Mouse (Mus musculus) hindbrain, embryonic 13.5 days (tissue): Measurements from ENCODE around the gene Serpinb8. TPM values are rescaled to one million over a fixed set of nuclear protein-coding genes. Genes with fewer than 3 reads are reported as not detected.

Source experiments
- ATAC-seq: fragments of 200-750 bp; cut with Nextera tagmentation; 2 replicates; pipeline ENCODE4 v1.8.0; 2017; ENCODE audit warnings: moderate TSS enrichment; ENCODE audit not compliant: low FRiP score
- H3K27ac ChIP-seq: fragments of 300-500 bp; sonication (generic); 2 replicates; pipeline ENCODE4 v1.5.1; 2015; ENCODE audit warnings: inconsistent platforms, mild to moderate bottlenecking, moderate library complexity
- H3K27me3 ChIP-seq: fragments of 300-500 bp; sonication (generic); 2 replicates; pipeline ENCODE4 v1.6.1; 2015; ENCODE audit warnings: mild to moderate bottlenecking, inconsistent platforms
- H3K36me3 ChIP-seq: fragments of 300-500 bp; sonication (generic); 2 replicates; pipeline ENCODE4 v1.6.1; 2015; ENCODE audit warnings: mild to moderate bottlenecking, inconsistent platforms
- H3K4me1 ChIP-seq: fragments of 300-500 bp; sonication (generic); replicated peaks from 2 replicates; pipeline ENCODE4 v1.6.1; 2015; ENCODE audit warnings: inconsistent platforms
- H3K4me2 ChIP-seq: fragments of 300-500 bp; sonication (generic); 2 replicates; pipeline ENCODE4 v1.6.1; 2015; ENCODE audit warnings: inconsistent platforms, mild to moderate bottlenecking, moderate library complexity
- H3K4me3 ChIP-seq: fragments of 300-500 bp; sonication (generic); 2 replicates; pipeline ENCODE4 v1.5.1; 2015; ENCODE audit warnings: mild to moderate bottlenecking, inconsistent platforms
- H3K9ac ChIP-seq: fragments of 300-500 bp; sonication (generic); 2 replicates; pipeline ENCODE4 v1.6.1; 2015; ENCODE audit warnings: mild to moderate bottlenecking, inconsistent platforms
- H3K9me3 ChIP-seq: fragments of 300-500 bp; sonication (generic); 2 replicates; pipeline ENCODE4 v1.6.1; 2016; ENCODE audit warnings: inconsistent platforms
- WGBS: fragments of 180-500 bp; shearing (Covaris S2); methylation state at CpG from one replicate; pipeline ENCODE4 v1.1.7; 2015; 5-methylcytosine and 5-hydroxymethylcytosine counted together
- polyA plus RNA-seq: library from polyadenylated mRNA; unstranded; fragments of >200 nt; fragmentation: Nextera tagmentation; extraction: Ambion mirVana; gene quantifications from 2 replicates; pipeline ENCODE4 v1.2.1, GENCODE M21; 2015

Serpinb8 gene
- polyA plus RNA-seq, result 0.72 and 0.86 TPM in 2 replicates

DNA sequence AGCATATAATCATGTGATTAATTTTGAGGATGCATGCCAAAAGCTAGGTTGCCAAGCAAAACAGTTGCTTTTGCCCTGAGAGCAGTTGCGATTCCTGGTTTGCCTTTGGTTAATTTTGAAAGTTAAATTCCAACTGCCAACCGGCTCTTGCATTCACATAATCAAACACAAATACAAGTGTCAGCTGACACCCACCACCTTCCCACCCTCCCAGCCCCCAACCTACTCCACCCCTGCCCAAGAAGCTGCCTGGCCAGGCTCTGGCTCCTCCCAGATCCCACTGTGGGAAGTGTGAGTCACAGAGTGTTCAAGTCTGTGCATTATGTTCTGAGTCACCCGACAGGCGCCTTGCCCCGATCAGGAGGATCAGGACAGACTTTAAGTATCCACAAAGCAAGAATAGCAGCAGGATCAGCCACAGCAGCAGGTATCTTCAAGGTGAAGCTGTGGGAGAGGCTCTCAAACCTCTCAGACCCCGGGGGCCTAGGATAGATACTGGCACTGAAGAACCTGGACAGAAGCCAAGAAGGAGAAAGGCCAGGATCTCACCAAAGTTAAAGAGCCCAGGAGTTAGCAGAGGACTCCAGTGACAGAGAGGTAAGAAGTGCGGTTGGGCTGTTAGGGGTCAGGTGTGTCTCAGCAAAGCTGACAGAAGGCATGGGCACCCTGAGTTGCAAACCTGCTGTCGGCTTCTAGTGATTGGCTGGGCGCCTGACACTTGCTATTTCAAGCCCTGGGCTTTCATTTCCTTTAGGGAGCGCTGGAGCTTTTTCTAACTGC lies at the start of gene Serpinb8:
TSS of gene Serpinb8 (plus strand) at position 316 of the 780 bp plus-strand sequence.
- WGBS, result 62% methylated on average over 10 of the region's 10 CpGs
- no peak for ATAC-seq

DNA sequence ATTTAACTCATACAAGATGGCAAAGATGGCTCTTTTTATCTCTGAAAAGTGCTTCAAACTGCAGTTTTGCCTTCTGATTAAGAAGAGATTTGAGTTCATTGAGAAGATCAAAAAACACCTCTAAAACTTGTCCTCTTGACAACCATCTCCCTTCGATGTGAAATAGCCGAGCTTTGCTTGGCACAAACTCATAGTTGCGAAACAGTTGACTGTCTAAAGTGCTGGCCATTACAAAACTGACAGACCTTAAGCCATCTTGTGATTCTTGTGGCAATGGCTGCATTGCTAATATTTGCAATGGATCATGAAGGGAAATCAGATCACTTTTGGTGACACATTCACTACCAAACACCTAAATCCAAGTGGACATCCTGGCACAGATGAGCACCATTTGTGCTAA lies 30.3 kb upstream of the Serpinb8 start:
- Histone ChIP-seq H3K36me3 (no peaks in the 10 kb centered on the region), H3K27me3 (no peaks in the 10 kb centered on the region), H3K9me3 (no peaks in the 10 kb centered on the region), H3K4me1 (no peaks in the 10 kb centered on the region), H3K4me3 (no peak overlapping the region), H3K4me2 (no peak overlapping the region), H3K27ac (no peak overlapping the region), H3K9ac (no peak overlapping the region)
- 90% methylated on average over 3 of the region's 3 CpGs for WGBS
- ATAC-seq, result no peak

More for the DNA sequence above, at the start of gene Serpinb8:
- Histone ChIP-seq H3K36me3 (no peaks in the 10 kb centered on the region), H3K27me3 (no peaks in the 10 kb centered on the region), H3K4me3 (no peak within 1 kb of the TSS), H3K27ac (no peak within 1 kb of the TSS), H3K4me2 (no peak within 1 kb of the TSS), H3K9me3 (no peaks in the 10 kb centered on the region), H3K9ac (no peak within 1 kb of the TSS), H3K4me1 (0 out of 2 replicates have a peak, but pooled peaks cover 5% of the 10 kb centered on the region)

DNA sequence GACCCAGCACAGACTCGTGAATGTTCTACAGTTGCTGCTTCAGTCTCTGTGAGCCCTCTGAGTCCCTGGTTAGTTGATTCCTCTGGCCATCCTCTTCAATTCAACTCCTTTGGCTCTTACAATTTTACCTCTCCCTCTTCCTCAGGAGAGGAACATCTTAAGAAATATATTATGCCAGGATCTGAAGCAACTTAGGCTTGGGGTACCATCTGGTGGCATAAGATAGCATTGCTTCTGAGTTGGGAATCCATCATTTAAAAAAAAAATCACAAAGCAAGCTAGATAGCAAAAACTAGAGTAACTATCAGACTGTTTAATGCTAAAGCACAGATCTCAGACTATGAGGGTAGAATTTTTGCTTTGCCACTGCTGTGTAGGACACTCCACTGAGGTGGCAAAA lies 27.7 kb upstream of the Serpinb8 start:
- WGBS, result 78% methylated on average over 1 of the region's 1 CpGs

DNA sequence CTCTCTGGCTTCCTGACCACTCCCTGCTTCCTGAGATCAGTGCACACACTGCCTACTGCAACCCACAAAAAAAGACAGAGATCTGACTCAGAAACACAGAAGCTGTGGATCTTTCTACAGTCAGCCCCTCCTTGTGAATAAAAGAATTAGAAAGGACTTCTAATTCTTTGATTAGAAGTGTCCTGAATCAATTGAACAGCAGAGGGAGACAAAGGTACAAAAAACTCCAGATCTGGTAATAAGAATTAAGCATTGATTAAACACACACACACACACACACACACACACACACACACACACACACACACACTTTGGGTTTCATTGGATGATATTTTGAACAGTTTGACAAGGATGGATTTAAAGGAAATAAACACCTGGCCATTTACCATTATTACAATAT lies 24.2 kb upstream of the Serpinb8 start:
- Histone ChIP-seq H3K36me3 (no peaks in the 10 kb centered on the region), H3K4me1 (no peaks in the 10 kb centered on the region), H3K27ac (no peak overlapping the region), H3K4me3 (no peak overlapping the region), H3K27me3 (no peaks in the 10 kb centered on the region), H3K9ac (no peak overlapping the region), H3K4me2 (no peak overlapping the region), H3K9me3 (no peaks in the 10 kb centered on the region)
- ATAC-seq, result no peak

More for the DNA sequence above, 27.7 kb upstream of the Serpinb8 start:
- H3K4me3 ChIP-seq, result no peak overlapping the region
- no peak for ATAC-seq
- no peaks in the 10 kb centered on the region for H3K4me1 ChIP-seq
- H3K4me2 ChIP-seq, result no peak overlapping the region
- H3K36me3 ChIP-seq, result no peaks in the 10 kb centered on the region
- H3K27me3 ChIP-seq, result no peaks in the 10 kb centered on the region
- H3K27ac ChIP-seq, result no peak overlapping the region
- H3K9ac ChIP-seq, result no peak overlapping the region
- no peaks in the 10 kb centered on the region for H3K9me3 ChIP-seq

DNA sequence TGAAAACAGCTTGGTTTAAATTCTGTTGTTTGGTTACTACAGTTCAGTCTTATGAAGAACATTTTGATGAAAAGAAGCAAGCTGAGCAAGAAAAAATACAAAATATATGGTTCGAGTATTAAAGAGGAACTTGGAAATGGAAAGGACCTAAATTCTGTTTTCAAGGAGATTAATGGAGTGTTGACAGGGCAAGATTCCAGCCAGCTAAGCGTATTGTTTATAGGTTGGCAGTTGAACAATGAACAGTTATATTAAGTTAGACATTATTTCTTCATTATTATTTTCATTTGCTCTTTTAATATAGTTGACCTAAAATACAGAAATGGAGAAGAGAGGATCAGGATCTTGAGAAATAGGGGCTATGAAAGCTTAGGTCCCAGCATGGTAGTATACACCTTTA lies 13.7 kb upstream of the Serpinb8 start:
- Histone ChIP-seq H3K27me3 (no peaks in the 10 kb centered on the region), H3K4me1 (no peaks in the 10 kb centered on the region), H3K9me3 (no peaks in the 10 kb centered on the region), H3K4me3 (no peak overlapping the region), H3K36me3 (no peaks in the 10 kb centered on the region), H3K4me2 (no peak overlapping the region), H3K9ac (no peak overlapping the region), H3K27ac (no peak overlapping the region)
- 90% methylated on average over 2 of the region's 2 CpGs for WGBS
- no peak for ATAC-seq

DNA sequence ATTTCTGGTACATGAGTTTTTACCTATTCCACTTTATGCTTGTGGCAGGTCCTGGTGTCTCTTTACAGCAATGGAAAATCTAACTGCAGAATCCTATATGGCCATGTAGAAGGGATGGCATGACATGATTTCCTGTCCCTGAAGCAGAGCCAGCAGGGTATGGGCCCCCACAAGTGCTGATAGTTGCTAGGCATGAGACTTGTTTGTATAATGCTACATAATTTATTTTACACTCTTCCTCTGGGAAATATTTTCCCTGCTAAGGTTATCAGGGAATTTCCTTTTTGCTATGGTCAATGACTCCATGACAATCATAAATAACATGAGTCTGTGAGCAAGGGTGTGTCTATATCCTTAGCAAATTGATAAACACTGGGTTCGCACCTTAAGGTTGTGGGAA lies 12.3 kb upstream of the Serpinb8 start:
- H3K9ac ChIP-seq, result no peak overlapping the region
- ATAC-seq, result no peak
- no peaks in the 10 kb centered on the region for H3K27me3 ChIP-seq
- H3K4me1 ChIP-seq, result no peaks in the 10 kb centered on the region
- WGBS, result 89% methylated on average over 1 of the region's 1 CpGs
- H3K27ac ChIP-seq, result no peak overlapping the region
- H3K36me3 ChIP-seq, result no peaks in the 10 kb centered on the region
- H3K4me2 ChIP-seq, result no peak overlapping the region
- H3K9me3 ChIP-seq, result no peaks in the 10 kb centered on the region
- no peak overlapping the region for H3K4me3 ChIP-seq

DNA sequence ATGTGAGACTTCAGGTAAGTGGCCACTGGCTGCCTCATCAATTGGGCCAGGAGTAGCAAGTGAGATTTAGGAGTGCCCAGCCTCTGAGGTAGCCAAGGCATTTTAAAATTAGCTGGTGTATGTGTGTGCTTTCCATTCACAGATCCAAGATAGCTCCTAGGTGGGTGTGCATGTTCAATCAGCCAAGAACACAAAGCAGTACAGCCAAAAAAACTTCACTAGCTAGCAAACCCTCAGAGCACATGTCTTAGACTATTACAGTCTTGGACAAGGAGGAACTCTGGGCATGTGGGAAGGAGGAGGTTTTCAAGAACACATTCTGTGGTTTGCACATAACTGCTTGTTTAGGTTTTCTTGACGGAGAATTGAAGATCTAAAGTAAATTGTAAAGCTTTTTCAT lies 8.6 kb upstream of the Serpinb8 start:
- Histone ChIP-seq H3K9me3 (no peaks in the 10 kb centered on the region), H3K27me3 (no peaks in the 10 kb centered on the region), H3K36me3 (no peaks in the 10 kb centered on the region), H3K9ac (no peak overlapping the region), H3K27ac (no peak overlapping the region), H3K4me3 (no peak overlapping the region), H3K4me1 (0 out of 2 replicates have a peak, but pooled peaks cover 2% of the 10 kb centered on the region), H3K4me2 (no peak overlapping the region)
- 89% methylated on average over 1 of the region's 1 CpGs for WGBS
- ATAC-seq, result no peak

DNA sequence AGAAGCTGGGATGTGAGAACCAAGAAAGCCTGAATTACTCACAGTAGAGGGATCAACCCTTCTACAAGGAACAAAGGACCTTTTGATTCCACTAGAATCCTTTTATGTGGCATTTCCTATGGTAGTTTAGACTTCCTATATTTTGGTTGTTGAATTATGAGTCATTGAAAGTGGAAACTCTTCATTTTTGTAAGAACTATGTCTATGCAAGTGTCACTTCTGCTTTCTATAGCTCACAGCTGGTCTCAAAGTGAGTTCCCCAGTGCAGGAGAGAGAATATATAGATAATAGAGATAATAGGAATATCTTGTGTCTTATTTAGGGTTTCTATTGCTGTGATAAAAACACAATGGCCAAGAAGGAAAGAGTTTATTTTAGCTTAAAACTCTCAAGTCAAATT lies 6.9 kb upstream of the Serpinb8 start:
- H3K4me1 ChIP-seq, result 0 out of 2 replicates have a peak, but pooled peaks cover 2% of the 10 kb centered on the region
- no peak overlapping the region for H3K4me3 ChIP-seq
- H3K9ac ChIP-seq, result no peak overlapping the region
- no peak overlapping the region for H3K27ac ChIP-seq
- no peak overlapping the region for H3K4me2 ChIP-seq
- no peaks in the 10 kb centered on the region for H3K9me3 ChIP-seq
- no peaks in the 10 kb centered on the region for H3K27me3 ChIP-seq
- no peak for ATAC-seq
- H3K36me3 ChIP-seq, result no peaks in the 10 kb centered on the region

DNA sequence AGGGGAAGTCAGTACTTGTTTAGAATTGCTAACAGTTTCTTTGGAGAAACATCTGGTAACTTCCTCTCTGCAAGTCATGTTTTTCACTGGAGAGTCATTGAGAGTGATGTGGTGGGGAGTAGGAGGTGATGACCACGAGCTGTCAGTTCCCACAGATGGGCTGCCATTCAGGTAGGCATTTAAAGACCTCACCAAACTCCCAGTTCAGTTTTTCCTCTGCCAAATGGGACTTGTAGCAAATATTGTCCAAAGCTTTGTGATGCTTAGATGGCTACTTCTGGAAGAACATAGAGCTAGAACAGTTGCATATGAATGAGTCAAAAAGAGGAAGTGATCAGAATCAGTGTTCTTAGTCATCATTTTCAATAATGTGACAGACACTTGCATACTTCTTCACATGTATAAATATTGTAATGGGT lies 5.8 kb upstream of the Serpinb8 start:
- Histone ChIP-seq H3K4me1 (0 out of 2 replicates have a peak, but pooled peaks cover 2% of the 10 kb centered on the region), H3K4me3 (no peak overlapping the region), H3K9me3 (no peaks in the 10 kb centered on the region), H3K27ac (no peak overlapping the region), H3K27me3 (no peaks in the 10 kb centered on the region), H3K4me2 (no peak overlapping the region), H3K9ac (no peak overlapping the region), H3K36me3 (no peaks in the 10 kb centered on the region)
- no peak for ATAC-seq
- WGBS, result 60% methylated on average over 1 of the region's 1 CpGs

DNA sequence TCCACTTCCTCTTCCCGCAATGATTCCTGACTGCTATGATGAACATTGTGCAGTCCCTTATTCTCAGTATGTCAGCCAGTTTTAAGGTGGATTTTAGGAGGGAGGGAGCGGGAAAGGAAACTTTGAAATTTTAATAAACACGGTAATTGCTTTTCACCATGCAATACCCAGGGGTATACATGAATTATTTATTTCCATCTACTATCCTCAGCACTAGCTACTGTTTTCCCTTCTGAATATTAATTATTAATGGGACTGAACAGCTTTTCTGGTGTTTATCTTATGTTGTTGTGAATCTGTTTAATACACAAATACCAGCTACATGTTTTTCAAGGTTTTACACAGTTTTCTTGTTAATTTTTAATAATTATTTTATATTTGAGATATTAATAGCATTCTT lies 4.9 kb upstream of the Serpinb8 start:
- Histone ChIP-seq H3K36me3 (no peaks in the 10 kb centered on the region), H3K27me3 (no peaks in the 10 kb centered on the region), H3K27ac (no peak overlapping the region), H3K9me3 (no peaks in the 10 kb centered on the region), H3K4me3 (no peak overlapping the region), H3K4me1 (0 out of 2 replicates have a peak, but pooled peaks cover 2% of the 10 kb centered on the region), H3K9ac (no peak overlapping the region), H3K4me2 (no peak overlapping the region)
- ATAC-seq, result peak; percentile 61; the same call in 1 of the 2 replicates
- WGBS, result 67% methylated on average over 3 of the region's 3 CpGs

DNA sequence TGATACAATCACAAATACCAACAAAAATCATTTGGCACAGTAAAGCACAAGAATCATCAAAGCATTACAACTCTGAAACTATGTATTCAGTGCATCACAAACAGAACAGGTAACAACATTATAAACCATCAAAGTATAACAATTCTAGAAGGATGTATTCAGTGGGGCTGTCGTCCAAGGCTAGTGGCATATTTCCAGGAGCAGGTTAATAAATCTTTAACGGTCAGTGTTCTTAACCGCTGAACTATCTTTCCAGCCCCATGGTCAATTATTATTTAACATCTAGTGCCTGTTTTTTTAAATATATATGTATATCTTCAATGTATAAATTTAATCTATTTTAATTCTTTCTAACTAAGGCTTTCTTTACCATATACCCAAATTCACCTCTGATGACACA lies 3.6 kb upstream of the Serpinb8 start:
- 92% methylated on average over 3 of the region's 3 CpGs for WGBS
- Histone ChIP-seq H3K36me3 (no peaks in the 10 kb centered on the region), H3K4me1 (0 out of 2 replicates have a peak, but pooled peaks cover 5% of the 10 kb centered on the region), H3K27ac (no peak overlapping the region), H3K4me3 (no peak overlapping the region), H3K27me3 (no peaks in the 10 kb centered on the region), H3K9me3 (no peaks in the 10 kb centered on the region), H3K9ac (no peak overlapping the region), H3K4me2 (no peak overlapping the region)
- no peak for ATAC-seq

DNA sequence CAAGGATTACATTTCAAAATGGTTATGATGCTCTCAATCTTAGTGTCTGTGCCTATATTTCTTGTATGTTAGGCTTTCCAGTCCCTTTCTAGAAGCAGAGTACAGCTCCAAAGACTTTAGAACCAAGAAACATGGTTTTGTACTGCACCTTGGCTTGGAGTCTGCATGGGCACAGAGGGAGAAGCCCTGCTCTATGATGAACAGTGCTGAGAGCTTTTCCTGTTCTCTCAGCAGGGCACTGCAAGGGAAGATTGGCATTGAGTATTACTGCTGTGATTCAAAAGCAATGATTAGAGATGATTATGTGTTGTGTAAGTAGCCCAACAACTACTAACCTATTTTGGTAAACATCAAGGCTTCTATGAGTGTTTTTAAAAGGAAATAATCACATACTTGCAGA lies 1.6 kb upstream of the Serpinb8 start:
- no peaks in the 10 kb centered on the region for H3K9me3 ChIP-seq
- no peak for ATAC-seq
- no peak overlapping the region for H3K9ac ChIP-seq
- no peak overlapping the region for H3K4me3 ChIP-seq
- no peak overlapping the region for H3K4me2 ChIP-seq
- H3K27me3 ChIP-seq, result no peaks in the 10 kb centered on the region
- H3K36me3 ChIP-seq, result no peaks in the 10 kb centered on the region
- H3K27ac ChIP-seq, result no peak overlapping the region
- H3K4me1 ChIP-seq, result 0 out of 2 replicates have a peak, but pooled peaks cover 5% of the 10 kb centered on the region

DNA sequence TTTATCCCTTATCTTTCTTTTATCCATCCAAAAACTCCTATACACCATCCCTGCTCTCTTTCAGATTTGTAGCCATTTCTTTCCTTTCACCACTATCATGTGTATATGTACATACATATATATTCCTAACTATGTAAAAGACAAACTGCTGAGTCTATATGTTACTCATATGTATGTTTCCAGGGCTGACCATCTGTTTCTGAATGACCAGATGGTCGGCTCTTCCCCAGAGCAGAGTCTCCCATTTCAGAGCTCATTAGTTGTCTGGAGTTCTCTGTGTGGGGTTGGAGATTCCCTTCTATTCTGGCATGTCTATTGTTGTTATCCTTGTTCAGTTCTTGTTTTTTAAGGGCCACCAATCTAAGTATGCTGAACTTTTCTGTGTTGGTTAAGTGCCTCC lies 1.2 kb upstream of the Serpinb8 start:
- Histone ChIP-seq H3K9ac (no peak overlapping the region), H3K9me3 (no peaks in the 10 kb centered on the region), H3K4me3 (no peak overlapping the region), H3K4me1 (0 out of 2 replicates have a peak, but pooled peaks cover 5% of the 10 kb centered on the region), H3K36me3 (no peaks in the 10 kb centered on the region), H3K27ac (no peak overlapping the region), H3K27me3 (no peaks in the 10 kb centered on the region), H3K4me2 (no peak overlapping the region)
- WGBS, result 17% methylated on average over 1 of the region's 1 CpGs
- ATAC-seq, result no peak
